Mouse (Mus musculus): ENCODE results near the gene Gm5431. TPM values are rescaled to one million over a fixed set of nuclear protein-coding genes. Genes with fewer than 3 reads are reported as not detected.
"Not testable (repeated sequence)": the region's sequence is repeated elsewhere in the genome, so short reads cannot be mapped to it uniquely, and the experiment has no call there.

The Gm5431 gene
- total RNA-seq (2021): under 1 TPM; 0.73 to 0.96 TPM
- long read RNA-seq, experiment 1, partial matches to known transcripts: 1 of 1 reads
- long read RNA-seq, experiment 1, other reads (novel, unspliced or antisense): 0 of 1 reads
- long read RNA-seq, experiment 2, partial matches to known transcripts: 1 of 1 reads
- long read RNA-seq, experiment 2, other reads (novel, unspliced or antisense): 0 of 1 reads

DNA sequence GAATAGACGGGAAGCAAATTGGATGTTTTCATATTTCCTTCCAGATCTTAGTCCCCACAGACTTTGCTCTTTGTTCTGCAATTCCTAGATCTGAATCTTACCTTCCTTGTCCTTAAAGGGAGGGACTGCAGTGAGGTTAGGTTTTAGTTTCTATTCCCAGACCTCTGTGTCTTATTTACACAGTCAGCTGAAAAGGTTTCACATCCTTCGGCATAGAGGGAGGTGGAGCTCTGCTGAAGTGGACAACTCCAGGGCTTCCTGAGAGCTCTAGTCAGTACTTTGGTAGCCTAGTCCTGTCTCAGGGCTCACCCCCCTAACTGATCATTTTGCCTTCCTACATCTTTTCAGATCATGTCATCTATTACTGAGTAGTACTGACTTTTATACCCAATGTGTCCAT is at the start of gene Gm5431:
Gene Gm5431, minus strand, starts transcription at position 194 of the 400 bp plus-strand sequence.
- no peak for DNase-seq (ENCODE audit: low spot score in 2 of 2)

DNA sequence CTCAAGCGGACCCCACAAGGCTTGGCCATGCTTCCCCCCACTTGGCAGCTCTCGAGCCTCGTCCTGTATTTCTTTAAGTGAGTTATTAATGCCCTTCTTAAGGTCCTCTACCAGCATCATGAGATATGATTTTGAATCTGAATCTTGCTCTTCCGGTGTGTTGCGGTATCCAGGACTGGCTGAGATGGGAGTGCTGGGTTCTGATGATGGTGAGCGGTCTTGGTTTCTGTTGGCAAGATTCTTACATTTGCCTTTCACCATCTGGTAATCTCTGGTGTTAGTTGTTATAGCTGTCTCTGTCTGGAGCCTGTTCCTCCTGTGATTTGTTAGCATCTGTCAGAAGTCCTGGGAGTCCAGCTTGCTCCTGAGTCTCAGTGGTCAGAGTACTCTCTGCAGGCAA is 44.1 kb upstream of the Gm5431 start, which contains the start of gene Psme2b:
Gene Psme2b, minus strand, starts transcription at position 101 of the 400 bp plus-strand sequence.
- DNase-seq (ENCODE audit: low spot score in 2 of 2): not testable (repeated sequence)

DNA sequence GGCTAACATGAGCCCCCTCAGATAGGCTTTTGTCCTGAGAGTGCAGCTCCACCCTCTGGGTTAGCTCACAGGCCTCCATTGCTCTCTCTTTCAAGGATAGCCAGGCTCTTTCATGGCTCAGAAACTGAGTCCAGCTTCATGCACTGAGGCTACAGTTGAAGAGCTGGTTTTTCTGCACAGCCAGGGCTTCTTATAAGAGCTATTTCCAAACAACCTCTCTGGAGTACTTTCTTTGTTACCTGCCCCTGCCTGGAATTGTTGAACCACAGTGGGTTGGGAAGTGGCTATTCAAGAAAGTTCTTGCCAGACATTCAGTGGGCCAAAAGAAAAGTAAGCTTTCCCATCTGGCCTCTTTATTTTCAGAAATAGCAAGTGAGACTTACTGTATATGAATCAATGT is 37.3 kb upstream of the Gm5431 start:
- DNase-seq (ENCODE audit: low spot score in 2 of 2): not testable (repeated sequence)

- DNase-seq (ENCODE audit: low spot score in 2 of 2): not testable (repeated sequence)
These were observed 33.3 kb upstream of the Gm5431 start for GRCm38 (mm10) chr11:48935291-48935690.

DNA sequence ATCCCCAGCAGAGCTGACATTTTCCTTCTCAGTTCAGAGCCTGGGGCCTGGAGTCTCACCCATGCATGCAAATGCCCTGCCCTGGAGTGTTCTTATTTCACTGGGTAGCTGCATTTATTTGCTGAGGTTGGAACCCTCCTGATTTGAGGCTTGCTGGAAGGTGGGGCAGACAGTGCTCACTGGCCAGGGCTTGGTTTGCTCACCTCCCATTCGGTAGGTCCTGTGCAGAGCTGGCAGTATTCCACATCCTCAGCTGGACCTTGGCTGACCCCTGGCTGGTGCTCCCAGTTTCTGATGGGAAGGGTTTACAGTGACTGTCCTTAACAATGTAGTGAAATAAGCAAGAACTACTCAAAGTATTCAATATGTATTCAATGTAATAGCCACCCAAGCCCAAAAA is 31.9 kb upstream of the Gm5431 start:
- not testable (repeated sequence) for DNase-seq (ENCODE audit: low spot score in 2 of 2)

GRCm38 (mm10) chr11:48933422-48933821 is 31.4 kb upstream of the Gm5431 start:
- DNase-seq (ENCODE audit: low spot score in 2 of 2): not testable (repeated sequence)

DNA sequence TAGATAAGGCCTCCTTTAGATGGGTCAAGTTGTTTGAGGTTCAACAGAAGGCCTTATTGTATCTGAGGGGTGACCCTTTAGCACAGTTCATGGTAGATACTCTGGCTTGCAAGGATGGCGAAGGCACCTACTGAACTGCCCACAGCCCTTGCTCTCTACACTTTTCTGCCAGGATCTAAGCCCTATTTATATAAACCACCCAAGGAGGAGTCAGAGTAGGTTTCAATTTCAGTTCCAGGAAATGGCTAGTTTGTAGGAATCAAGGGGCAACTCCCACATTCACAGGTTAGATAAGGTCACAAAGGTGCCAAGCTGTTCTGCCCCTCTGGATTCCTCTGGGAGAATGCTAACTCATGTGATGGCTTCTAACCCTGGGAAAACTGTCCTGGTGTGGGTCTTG is 26.1 kb upstream of the Gm5431 start:
- not testable (repeated sequence) for DNase-seq (ENCODE audit: low spot score in 2 of 2)

DNA sequence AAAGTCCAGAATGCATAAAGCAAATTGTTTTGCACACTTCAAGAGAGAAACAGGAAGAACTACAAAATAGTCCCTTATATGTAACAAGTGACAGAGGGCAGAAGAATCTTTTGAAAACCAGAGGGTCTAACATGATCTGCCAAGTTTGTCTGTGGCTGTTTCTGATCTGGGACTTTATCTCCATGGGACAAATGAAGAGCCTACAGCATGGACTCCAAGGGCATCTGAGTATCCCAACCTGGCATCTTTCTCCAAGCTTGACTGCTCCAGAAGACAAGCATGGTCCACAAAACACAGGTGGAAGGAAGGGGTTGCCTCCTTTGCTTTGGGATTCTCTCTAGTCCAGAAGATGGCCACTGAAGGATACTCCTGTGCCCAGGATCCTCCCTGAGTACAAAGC is 24.4 kb upstream of the Gm5431 start:
- not testable (repeated sequence) for DNase-seq (ENCODE audit: low spot score in 2 of 2)

DNA sequence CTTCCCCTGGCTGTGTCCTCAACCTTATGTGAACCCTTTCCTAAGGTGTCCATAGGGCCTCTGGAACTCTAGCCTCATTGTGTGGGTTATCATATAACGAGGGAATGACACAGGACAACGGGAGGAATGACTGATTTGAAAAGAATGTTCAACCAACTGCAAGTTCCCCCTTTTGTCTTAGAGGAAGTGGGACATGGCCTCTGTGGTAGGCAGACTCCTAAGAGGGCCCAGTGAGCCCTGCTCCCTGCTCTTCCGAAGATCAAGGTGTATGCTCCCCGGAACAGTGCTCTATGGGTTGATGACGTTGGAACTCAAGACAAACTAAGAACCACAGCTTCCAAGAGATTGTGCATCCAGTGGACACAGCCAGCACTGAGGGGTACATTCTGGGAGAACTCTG is 21.8 kb upstream of the Gm5431 start:
- not testable (repeated sequence) for DNase-seq (ENCODE audit: low spot score in 2 of 2)

DNA sequence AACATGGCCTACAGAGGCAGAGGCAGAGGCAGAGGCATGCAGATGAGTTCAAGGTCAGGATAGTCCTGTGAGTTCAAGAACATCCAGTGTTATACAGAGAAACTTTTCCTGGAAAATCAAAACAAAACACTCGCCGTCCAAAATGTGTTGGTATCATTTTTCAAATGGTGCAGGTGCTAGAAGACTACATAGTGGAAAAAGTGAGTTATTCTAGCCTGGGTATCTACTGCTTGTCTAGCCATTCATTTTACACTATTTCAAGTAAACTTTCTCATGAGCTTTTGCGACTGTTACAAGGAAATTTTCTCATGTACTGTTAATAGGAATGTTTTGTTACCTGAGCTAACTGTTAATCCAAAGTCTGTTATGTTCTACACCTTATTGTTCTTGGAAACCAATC is 16.4 kb upstream of the Gm5431 start:
- no peak for DNase-seq (ENCODE audit: low spot score in 2 of 2)

- no peak for DNase-seq (ENCODE audit: low spot score in 2 of 2)
These were observed 11.6 kb upstream of the Gm5431 start for GRCm38 (mm10) chr11:48913611-48914010.

GRCm38 (mm10) chr11:48908459-48908858 is 6.4 kb upstream of the Gm5431 start:
- no peak for DNase-seq (ENCODE audit: low spot score in 2 of 2)

DNA sequence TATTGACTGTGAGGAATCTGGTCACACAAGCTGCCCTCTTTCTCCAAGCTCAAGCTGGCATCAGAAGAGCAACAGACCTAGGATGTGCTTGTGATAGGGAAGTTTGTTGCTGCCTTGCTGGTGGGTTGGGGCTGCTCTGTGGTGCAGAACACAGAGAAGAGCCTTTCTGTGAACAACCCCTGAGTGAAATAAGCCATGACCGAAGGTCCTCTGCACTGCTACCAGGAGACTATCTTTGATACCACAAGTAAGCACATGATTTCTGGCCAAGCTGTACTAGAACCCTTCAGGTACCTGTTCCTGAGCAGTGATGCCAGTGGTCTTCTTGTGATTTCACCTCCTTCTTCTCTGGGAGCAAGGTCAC is 465 bp downstream of the Gm5431 start:
- DNase-seq (ENCODE audit: low spot score in 2 of 2): not testable (repeated sequence)

DNA sequence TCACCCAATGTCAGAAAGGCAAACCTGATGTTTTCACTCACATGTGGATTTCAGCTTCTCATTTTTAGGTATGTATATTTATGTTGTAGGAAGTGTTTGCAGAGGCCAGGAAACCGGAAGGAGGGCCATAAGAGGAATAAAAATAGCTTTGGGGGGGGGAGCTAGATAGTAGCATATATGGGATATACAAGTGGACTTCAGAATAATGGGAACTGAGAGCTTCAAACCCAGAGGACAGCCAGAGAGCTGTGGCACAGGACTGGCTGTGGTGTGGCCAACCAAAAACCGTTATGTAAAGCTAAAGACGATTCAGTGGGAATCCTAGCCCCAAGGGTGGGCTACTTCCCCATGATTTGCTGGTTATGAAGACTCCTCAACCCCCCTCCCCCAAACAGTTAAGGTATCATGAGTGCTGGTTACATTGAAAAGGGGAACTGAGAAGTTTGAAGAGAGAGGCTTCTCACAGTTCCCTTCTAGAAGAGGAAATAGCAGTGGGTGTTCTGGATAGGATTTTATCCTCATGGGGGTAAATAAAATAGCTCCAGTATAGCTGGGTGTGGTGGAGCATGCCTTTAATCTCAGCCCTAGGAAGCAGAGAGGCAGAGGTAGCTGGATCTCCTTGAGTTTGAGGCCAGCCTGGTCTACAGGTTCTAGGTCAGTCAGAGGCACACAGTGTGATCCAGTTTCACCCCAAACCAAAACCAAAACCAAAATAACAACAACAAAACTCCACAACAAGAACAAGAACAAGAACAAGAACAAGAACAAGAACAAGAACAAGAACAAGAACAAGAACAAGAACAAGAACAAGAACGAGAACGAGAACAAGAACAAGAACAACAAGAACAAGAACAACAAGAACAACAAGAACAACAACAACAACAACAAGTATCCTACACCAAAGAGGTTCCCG is 1.1 kb downstream of the Gm5431 start:
- DNase-seq (ENCODE audit: low spot score in 2 of 2): not testable (repeated sequence)

DNA sequence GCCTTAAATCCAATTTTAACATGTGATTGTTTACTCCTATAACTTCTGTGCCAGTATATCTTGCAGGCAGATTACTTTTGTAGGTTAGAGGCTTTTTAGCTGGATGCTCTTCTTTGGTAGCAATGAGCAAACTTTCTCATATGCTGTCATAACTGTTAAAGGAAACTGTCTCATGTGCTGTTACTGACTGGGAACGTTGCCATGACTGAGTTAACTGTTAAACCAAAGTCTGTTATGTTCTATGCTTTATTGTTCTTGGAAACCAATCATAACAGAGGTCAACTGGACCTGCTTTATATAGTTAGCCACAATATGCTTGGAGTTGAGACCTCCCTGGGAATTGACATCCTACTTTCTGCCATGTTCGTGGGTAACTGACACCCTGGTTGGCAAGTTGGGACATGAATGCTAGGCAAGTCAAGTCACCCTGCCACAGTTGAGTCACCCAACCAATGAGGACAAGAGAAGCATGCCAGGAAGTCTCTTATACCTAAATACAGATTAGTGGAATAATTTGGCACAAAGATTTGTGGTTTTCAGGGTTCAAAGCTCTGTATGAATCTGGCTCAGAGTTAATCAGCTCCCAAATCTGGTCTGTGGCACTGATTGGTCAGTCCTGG is 3.1 kb downstream of the Gm5431 start:
- DNase-seq (ENCODE audit: low spot score in 2 of 2): no peak

GRCm38 (mm10) chr11:48876680-48877079 is 25.3 kb downstream of the Gm5431 start:
- no peak for DNase-seq (ENCODE audit: low spot score in 2 of 2)

- not testable (repeated sequence) for DNase-seq (ENCODE audit: low spot score in 2 of 2)
These were observed 26.6 kb downstream of the Gm5431 start for GRCm38 (mm10) chr11:48875343-48875837.

DNA sequence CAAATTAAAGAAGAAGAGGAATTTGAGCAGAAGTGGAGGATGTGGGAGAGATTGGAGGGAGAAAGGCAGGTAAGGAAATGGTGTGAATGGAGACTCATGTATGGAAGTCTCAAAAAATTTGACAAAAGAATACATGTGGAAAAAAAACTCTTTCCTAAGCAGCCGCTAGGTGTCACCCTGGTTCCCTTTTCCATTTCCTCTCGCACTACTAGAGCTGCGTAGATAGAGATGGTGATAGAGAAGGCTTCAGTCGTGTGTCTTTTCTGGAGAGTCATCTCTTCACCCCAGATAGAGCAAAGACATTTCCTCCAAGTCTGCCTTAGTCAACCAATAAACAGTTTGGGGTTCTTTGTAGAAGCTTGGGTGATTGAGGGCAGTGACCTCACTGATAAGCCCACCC is 27.5 kb downstream of the Gm5431 start:
- no peak for DNase-seq (ENCODE audit: low spot score in 2 of 2)

DNA sequence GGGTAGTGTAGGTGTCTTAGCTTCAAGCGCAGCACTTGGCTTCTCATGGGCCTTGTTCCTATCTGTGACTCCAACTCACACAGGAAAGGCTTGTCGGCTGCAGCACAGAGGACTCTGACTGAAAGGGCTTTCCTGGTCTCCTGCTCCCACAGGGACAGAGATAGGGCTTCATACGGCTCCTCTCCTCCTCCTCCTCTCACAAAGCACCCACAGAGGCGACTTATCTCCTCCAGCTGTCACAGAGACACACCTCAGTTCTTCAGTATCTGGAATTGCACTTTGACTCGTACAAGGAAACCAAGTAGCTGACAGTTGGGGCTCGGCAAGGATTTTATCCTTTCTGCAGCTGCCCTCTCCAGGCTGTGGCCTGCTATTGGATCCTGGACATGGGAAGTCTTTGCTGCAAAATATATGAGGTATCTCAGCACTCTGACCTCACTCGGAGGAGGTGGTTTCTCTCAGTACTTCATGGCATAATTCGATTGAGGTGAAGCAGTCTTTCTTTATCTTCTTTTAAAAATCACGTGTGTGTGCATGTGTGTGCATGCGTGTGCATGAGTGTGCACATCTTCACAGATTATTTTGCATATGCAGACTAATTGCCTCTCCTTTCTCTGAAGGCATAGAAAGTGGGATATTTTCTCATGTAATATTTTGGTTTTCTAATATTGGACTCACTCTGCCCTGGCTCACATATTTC is 28.3 kb downstream of the Gm5431 start:
- DNase-seq (ENCODE audit: low spot score in 2 of 2): no peak

DNA sequence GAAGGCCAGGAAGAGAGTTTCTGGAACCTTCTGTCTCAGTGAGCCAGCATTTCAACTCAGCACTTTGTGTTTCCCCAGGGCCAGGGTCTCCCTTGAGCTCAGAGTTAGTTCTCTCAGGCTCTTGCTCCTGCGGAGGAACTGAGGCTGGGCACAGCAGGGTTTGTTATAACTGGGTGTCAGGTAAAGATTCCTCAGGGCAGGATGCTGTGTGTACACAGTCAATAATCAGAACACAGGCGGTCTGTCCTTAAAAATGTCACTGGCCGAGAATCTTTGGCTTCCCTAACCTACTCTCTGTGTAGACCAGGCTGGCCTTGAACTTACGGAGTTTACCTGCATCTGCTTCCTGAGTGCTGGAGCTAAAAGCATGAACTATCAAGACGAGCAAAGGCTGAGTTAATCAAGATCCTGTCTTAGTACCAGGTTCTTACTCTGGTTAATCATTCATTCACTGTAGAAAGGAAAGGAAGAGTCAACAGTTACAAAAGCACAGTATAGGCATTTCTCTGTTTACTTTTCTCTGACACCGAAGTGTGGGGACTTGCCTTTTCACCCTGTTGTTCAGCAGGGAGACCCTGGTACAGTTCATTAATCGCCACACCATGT is 29.2 kb downstream of the Gm5431 start:
- no peak for DNase-seq (ENCODE audit: low spot score in 2 of 2)

Measured in adrenal gland, postnatal 4 days (tissue).